Mouse (Mus musculus) limb, embryonic 11.5 days (tissue): ENCODE measurements around the gene Spry1. TPM values are rescaled to one million over a fixed set of nuclear protein-coding genes. Genes with fewer than 3 reads are reported as not detected.
A peak's percentile ranks its signal among the peaks of the same experiment; 100 is the strongest.

Source experiments
- ATAC-seq: fragments of 200-750 bp; cut with Nextera tagmentation; 2 replicates; pipeline ENCODE4 v1.8.0; 2017; ENCODE audit warnings: low read depth; ENCODE audit not compliant: insufficient number of reproducible peaks, low FRiP score, low TSS enrichment
- DNase-seq: peaks from one replicate; pipeline ENCODE4 v3.0.0-alpha.2; 2015; ENCODE audit warnings: low spot score
- H3K27ac ChIP-seq: fragments of 300-500 bp; sonication (generic); replicated peaks from 2 replicates; pipeline ENCODE4 v1.5.1; 2014; ENCODE audit warnings: low read depth, mild to moderate bottlenecking, low read length
- H3K27me3 ChIP-seq: fragments of 300-500 bp; sonication (generic); 2 replicates; pipeline ENCODE4 v1.6.1; 2014; ENCODE audit warnings: mild to moderate bottlenecking, low read length, mixed read lengths; ENCODE audit not compliant: control insufficient read depth, insufficient read depth
- H3K36me3 ChIP-seq: fragments of 300-500 bp; sonication (generic); 2 replicates; pipeline ENCODE4 v1.6.1; 2014; ENCODE audit warnings: mild to moderate bottlenecking, low read length, moderate library complexity, mixed read lengths; ENCODE audit not compliant: control insufficient read depth, insufficient read depth
- H3K4me1 ChIP-seq: fragments of 300-500 bp; sonication (generic); 2 replicates; pipeline ENCODE4 v1.6.1; 2014; ENCODE audit warnings: low read length, mixed read lengths; ENCODE audit not compliant: control insufficient read depth, insufficient read depth
- H3K4me2 ChIP-seq: fragments of 300-500 bp; sonication (generic); 2 replicates; pipeline ENCODE4 v1.6.1; 2014; ENCODE audit warnings: low read depth, mild to moderate bottlenecking, moderate library complexity; ENCODE audit not compliant: severe bottlenecking
- H3K4me3 ChIP-seq: fragments of 300-500 bp; sonication (generic); 2 replicates; pipeline ENCODE4 v1.5.1; 2014; ENCODE audit warnings: low read depth, low read length
- H3K9ac ChIP-seq: fragments of 300-500 bp; sonication (generic); 2 replicates; pipeline ENCODE4 v1.6.1; 2014; ENCODE audit warnings: mild to moderate bottlenecking, low read length
- H3K9me3 ChIP-seq: fragments of 300-500 bp; sonication (generic); 2 replicates; pipeline ENCODE4 v1.6.1; 2016; ENCODE audit warnings: low read length; ENCODE audit not compliant: control insufficient read depth
- WGBS: fragments of 180-500 bp; shearing (Covaris S2); extraction: QIAGEN DNeasy Blood & Tissue Kit; methylation state at CpG from one replicate; pipeline ENCODE4 v1.1.7; 2014; 5-methylcytosine and 5-hydroxymethylcytosine counted together
- polyA plus RNA-seq: library from polyadenylated mRNA; unstranded; fragments of >200 nt; fragmentation: Nextera tagmentation; extraction: Ambion mirVana; gene quantifications from 2 replicates; pipeline ENCODE4 v1.2.1, GENCODE M21; 2014

Gene Spry1
- polyA plus RNA-seq, 1 experiment from 2014 or later, result 18.5 TPM

DNA sequence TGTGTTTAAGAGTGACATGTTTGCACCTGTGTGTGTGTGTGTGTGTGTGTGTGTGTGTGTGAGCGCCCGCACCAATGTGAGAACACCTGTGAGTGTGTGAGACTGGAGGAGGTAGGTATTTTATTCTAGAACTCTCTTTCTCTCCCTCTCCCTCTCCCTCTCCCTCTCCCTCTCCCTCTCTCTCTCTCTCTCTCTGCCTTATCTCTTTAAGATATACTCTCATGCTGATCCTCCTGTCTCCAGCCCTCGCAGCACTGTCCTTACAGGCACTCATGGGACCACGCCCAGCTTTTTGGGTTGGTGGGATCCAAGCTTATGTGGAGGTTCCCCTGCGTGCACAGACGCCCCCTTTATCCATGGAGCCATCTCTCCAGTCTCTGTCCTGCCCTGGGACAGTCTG lies 15.0 kb downstream of the Spry1 start:
- Histone ChIP-seq H3K27ac (no peak overlapping the region), H3K4me1 (peaks cover 19% of the 10 kb centered on the region), H3K4me2 (peak overlapping the region; percentile 41), H3K9me3 (no peaks in the 10 kb centered on the region), H3K36me3 (no peaks in the 10 kb centered on the region), H3K4me3 (no peak overlapping the region), H3K9ac (no peak overlapping the region), H3K27me3 (no peaks in the 10 kb centered on the region)
- ATAC-seq (no peak), DNase-seq (no peak)
- WGBS, result 65% methylated on average over 6 of the region's 6 CpGs

- Histone ChIP-seq H3K27me3 (no peaks in the 10 kb centered on the region), H3K9ac (no peak overlapping the region), H3K9me3 (no peaks in the 10 kb centered on the region), H3K4me3 (no peak overlapping the region), H3K4me2 (peak overlapping the region; percentile 32), H3K36me3 (no peaks in the 10 kb centered on the region), H3K4me1 (peaks cover 19% of the 10 kb centered on the region), H3K27ac (no peak overlapping the region)
- WGBS, result 22% methylated on average over 20 of the region's 20 CpGs
- no peak for DNase-seq
- ATAC-seq, result peak; percentile 48; the same call in 1 of the 2 replicates
Observed at GRCm38 (mm10) chr3:37655933-37656633, 16.3 kb downstream of the Spry1 start.

GRCm38 (mm10) chr3:37657009-37657408 lies 17.3 kb downstream of the Spry1 start:
- Histone ChIP-seq H3K4me1 (peaks cover 19% of the 10 kb centered on the region), H3K4me3 (no peak overlapping the region), H3K27me3 (no peaks in the 10 kb centered on the region), H3K36me3 (no peaks in the 10 kb centered on the region), H3K4me2 (peak overlapping the region; percentile 0; the same call in 1 of the 2 replicates), H3K27ac (no peak overlapping the region), H3K9ac (no peak overlapping the region), H3K9me3 (no peaks in the 10 kb centered on the region)
- ATAC-seq (peak; percentile 53; the same call in 1 of the 2 replicates), DNase-seq (peak; percentile 80)
- 0% methylated on average over 8 of the region's 8 CpGs for WGBS

DNA sequence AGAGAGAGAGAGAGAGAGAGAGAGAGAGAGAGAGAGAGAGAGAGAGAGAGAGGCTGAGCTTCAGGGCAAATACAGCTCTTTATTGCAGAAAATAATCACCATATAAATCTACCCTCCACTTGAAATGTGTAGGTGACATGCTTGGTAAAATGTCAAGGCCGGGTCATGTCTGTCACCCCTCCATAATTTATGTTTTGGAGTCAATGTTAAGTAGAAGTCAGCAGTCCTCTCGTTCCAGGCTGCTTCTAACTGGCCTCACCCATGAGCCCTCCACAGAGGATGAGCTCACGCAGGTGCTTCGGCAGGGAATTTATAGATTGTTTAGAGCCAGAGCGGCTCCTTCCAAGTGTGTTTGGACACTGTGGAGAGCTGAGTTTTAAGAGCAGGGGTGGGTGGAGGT lies 18.4 kb downstream of the Spry1 start:
- H3K4me2 ChIP-seq, result no peak overlapping the region
- peaks cover 19% of the 10 kb centered on the region for H3K4me1 ChIP-seq
- 18% methylated on average over 5 of the region's 5 CpGs for WGBS
- no peak overlapping the region for H3K27ac ChIP-seq
- DNase-seq (no peak), ATAC-seq (no peak)
- H3K4me3 ChIP-seq, result no peak overlapping the region
- H3K27me3 ChIP-seq, result no peaks in the 10 kb centered on the region
- no peaks in the 10 kb centered on the region for H3K9me3 ChIP-seq
- no peaks in the 10 kb centered on the region for H3K36me3 ChIP-seq
- no peak overlapping the region for H3K9ac ChIP-seq

DNA sequence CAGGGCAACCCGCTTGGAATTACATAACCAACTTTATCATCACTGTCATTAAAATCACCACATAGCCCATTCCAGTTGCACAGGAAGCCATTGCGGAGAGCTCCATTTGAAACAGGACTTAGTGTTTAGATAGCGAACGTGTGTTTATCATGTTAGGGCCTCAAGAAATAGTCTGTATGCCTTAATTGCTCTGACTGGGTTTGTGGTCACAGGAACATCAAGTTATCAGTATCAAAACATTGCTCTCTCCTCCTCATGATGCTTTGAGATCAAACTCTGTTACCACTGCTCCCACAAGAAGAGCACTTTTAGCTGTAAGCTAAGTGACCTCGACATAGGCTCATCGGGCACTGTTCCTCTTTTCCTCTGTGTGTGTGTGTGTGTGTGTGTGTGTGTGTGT lies 19.9 kb downstream of the Spry1 start:
- Histone ChIP-seq H3K4me1 (peaks cover 14% of the 10 kb centered on the region), H3K4me3 (no peak overlapping the region), H3K4me2 (no peak overlapping the region), H3K9ac (no peak overlapping the region), H3K27me3 (no peaks in the 10 kb centered on the region), H3K36me3 (no peaks in the 10 kb centered on the region), H3K9me3 (no peaks in the 10 kb centered on the region), H3K27ac (no peak overlapping the region)
- WGBS, result 79% methylated on average over 6 of the region's 6 CpGs
- DNase-seq, result no peak
- no peak for ATAC-seq

DNA sequence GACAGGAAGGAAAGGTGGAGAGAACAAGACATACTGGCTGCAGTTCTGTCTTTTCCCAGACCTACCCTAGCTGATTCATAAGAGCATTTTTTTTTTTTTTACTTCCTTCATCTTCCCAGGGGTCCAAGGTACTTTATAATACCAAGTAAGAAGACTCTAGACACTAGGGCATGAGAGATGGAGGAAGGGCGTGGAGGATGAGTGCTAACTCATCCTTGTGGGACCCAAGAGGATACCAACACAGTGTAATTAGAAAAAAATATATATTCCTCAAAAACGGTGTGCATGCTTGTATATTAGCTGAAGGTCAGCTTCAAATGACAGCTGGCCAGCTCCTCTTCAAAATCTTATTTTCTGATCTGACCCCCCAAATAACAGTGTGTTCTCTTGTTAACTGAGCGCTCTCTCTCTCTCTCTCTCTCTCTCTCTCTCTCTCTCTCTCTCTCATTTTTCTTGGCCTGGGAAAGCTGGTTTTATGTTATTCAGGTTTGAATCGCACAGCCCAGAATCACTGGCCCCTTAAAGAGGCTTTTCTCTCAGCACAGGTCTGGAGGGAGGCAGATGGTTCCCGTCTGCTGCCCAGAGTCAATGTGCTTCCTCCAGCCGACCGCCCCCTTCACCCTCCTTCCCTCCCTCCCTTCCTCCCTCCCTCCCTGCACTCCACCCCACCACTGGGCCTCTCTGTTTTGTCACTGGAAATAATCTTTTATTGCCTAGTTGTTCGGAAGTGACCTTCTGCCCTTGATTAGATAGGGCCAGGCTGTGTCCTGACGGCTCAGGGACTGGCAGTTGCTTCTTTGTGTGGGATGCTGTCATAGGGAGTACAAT lies 26.8 kb downstream of the Spry1 start:
- H3K36me3 ChIP-seq, result no peaks in the 10 kb centered on the region
- no peak overlapping the region for H3K4me2 ChIP-seq
- H3K27me3 ChIP-seq, result no peaks in the 10 kb centered on the region
- peaks cover 15% of the 10 kb centered on the region for H3K4me1 ChIP-seq
- peak; percentile 60; the same call in 1 of the 2 replicates for ATAC-seq
- peaks cover 12% of the 10 kb centered on the region; the same call in 1 of the 2 replicates for H3K9me3 ChIP-seq
- H3K4me3 ChIP-seq, result no peak overlapping the region
- DNase-seq, result peak; percentile 62
- no peak overlapping the region for H3K9ac ChIP-seq
- WGBS, result 19% methylated on average over 9 of the region's 9 CpGs
- 0 out of 2 replicates have a peak overlapping the region, but pooled peaks have one; percentile 15 for H3K27ac ChIP-seq

GRCm38 (mm10) chr3:37667119-37667467 lies 27.3 kb downstream of the Spry1 start:
- Histone ChIP-seq H3K36me3 (no peaks in the 10 kb centered on the region), H3K27ac (no peak overlapping the region), H3K9ac (no peak overlapping the region), H3K4me3 (no peak overlapping the region), H3K9me3 (peaks cover 12% of the 10 kb centered on the region; the same call in 1 of the 2 replicates), H3K27me3 (no peaks in the 10 kb centered on the region), H3K4me1 (peaks cover 17% of the 10 kb centered on the region), H3K4me2 (no peak overlapping the region)
- DNase-seq, result no peak
- ATAC-seq, result 0 out of 2 replicates have a peak, but pooled peaks have one; percentile 6
- WGBS, result 36% methylated on average over 2 of the region's 2 CpGs

- ATAC-seq (no peak), DNase-seq (no peak)
- H3K4me1 ChIP-seq, result peaks cover 21% of the 10 kb centered on the region
- no peaks in the 10 kb centered on the region for H3K36me3 ChIP-seq
- 40% methylated on average over 7 of the region's 7 CpGs for WGBS
- no peaks in the 10 kb centered on the region for H3K27me3 ChIP-seq
- H3K9ac ChIP-seq, result no peak overlapping the region
- H3K9me3 ChIP-seq, result peaks cover 12% of the 10 kb centered on the region; the same call in 1 of the 2 replicates
- H3K4me2 ChIP-seq, result no peak overlapping the region
- no peak overlapping the region for H3K27ac ChIP-seq
- H3K4me3 ChIP-seq, result no peak overlapping the region
Observed at GRCm38 (mm10) chr3:37667736-37668135, 28.0 kb downstream of the Spry1 start.
